Mouse (Mus musculus): Measurements from ENCODE around the gene 6030468B19Rik. TPM values are rescaled to one million over a fixed set of nuclear protein-coding genes. Genes with fewer than 3 reads are reported as not detected.

Gene 6030468B19Rik
- not detected in 2 replicates for polyA plus RNA-seq (2014; fragmentation: Nextera tagmentation; extraction: Ambion mirVana)

DNA sequence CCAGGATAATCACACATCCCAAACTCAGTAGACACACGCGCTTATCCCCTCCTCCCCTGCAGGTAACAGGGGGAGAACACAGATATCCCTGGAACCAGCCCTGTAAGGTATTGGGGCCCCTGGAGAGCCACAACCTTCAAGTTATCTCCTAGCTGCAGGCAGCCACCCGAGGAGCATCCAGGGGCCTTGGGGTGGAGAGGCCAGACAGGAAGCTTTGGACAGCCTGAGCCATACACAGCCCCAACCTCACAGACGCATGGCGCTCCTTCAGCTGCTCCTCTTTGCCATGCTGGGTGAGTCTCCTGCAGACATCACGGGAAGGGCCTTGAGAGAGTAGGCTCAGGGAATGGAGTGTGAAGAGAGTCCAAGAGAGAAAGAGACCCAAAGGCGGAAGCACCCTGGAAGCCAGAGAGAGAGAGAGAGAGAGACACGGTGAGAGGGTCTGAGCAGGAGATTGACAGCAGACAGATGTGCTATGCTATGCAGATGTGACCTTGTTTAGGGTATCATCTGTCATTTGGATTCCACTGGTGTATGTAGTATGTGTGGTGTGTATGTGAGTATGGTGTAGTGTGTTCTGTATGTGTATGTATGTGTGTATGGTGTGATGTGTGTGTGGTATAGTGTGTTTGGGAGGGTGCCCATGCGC lies at the start of gene 6030468B19Rik:
TSS of gene 6030468B19Rik (plus strand) at position 150 of the 649 bp plus-strand sequence.
- H3K4me1 ChIP-seq (ENCODE audit: control insufficient read depth, insufficient read depth, low read length), result no peaks in the 10 kb centered on the region
- no peaks in the 10 kb centered on the region for H3K36me3 ChIP-seq (ENCODE audit: control insufficient read depth, insufficient read depth, low read length)
- H3K27ac ChIP-seq (ENCODE audit: low read depth, low read length), result no peak within 1 kb of the TSS
- H3K9ac ChIP-seq (ENCODE audit: low read length), result no peak within 1 kb of the TSS
- no peaks in the 10 kb centered on the region for H3K9me3 ChIP-seq (replicated peaks; ENCODE audit: control insufficient read depth, low read length)
- DNase-seq (ENCODE audit: low spot score), result no peak
- no peak within 1 kb of the TSS for H3K4me2 ChIP-seq (ENCODE audit: low read length)
- H3K4me3 ChIP-seq (ENCODE audit: low read depth, low read length), result no peak within 1 kb of the TSS
- no peaks in the 10 kb centered on the region for H3K27me3 ChIP-seq (replicated peaks; ENCODE audit: control insufficient read depth, insufficient read depth, low read length)
- ATAC-seq, result no peak
- 65% methylated on average over 9 of the region's 9 CpGs for WGBS

DNA sequence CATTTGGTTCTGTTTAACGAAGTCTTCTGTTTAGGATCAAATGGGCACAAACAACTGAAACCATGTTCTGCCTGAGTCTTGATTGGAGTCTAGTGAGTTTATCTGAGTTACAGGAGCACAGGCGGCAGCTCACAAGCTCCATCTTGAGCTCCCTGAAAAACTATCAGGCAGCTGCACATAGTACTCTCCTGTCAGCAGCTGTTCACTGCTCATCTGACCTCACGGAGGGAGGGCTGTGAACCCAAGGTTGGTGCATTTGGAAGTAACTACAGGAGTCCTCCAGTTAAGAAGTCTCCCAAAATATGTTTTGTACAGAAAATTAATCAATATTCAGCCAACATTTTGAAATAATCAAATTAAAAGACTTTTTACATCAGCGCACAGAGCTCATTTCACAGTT lies 48.8 kb upstream of the 6030468B19Rik start:
- no peak for ATAC-seq

DNA sequence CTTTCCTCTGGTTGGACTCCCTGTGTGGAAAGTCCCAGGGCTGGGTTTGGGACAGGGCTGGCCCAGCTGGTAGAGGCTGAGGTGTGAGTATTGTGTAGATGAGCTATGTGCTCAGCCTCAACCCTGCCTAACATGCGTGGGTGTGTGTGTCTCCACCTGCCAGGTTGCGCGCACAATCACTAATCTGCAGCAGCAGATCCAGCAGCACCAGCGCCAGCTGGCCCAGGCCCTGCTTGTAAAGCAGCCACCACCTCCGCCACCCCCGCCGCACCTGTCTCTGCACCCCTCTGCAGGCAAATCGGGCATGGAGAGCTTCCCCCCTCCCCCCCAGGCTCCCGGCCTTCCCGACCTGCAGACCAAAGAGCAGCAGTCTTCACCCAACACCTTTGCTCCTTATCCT lies 48.0 kb upstream of the 6030468B19Rik start:
- 95% methylated on average over 10 of the region's 10 CpGs for WGBS
- Histone ChIP-seq H3K4me1 (ENCODE audit: control insufficient read depth, insufficient read depth, low read length) (no peaks in the 10 kb centered on the region), H3K4me2 (ENCODE audit: low read length) (no peak overlapping the region), H3K4me3 (ENCODE audit: low read depth, low read length) (no peak overlapping the region), H3K9me3 (replicated peaks; ENCODE audit: control insufficient read depth, low read length) (no peaks in the 10 kb centered on the region), H3K27ac (ENCODE audit: low read depth, low read length) (no peak overlapping the region), H3K36me3 (ENCODE audit: control insufficient read depth, insufficient read depth, low read length) (peaks cover 97% of the 10 kb centered on the region), H3K27me3 (replicated peaks; ENCODE audit: control insufficient read depth, insufficient read depth, low read length) (no peaks in the 10 kb centered on the region), H3K9ac (ENCODE audit: low read length) (no peak overlapping the region)
- ATAC-seq (no peak), DNase-seq (ENCODE audit: low spot score) (no peak)

More for the DNA sequence above, 48.8 kb upstream of the 6030468B19Rik start:
- Histone ChIP-seq H3K27me3 (replicated peaks; ENCODE audit: control insufficient read depth, insufficient read depth, low read length) (no peaks in the 10 kb centered on the region), H3K4me3 (ENCODE audit: low read depth, low read length) (no peak overlapping the region), H3K27ac (ENCODE audit: low read depth, low read length) (no peak overlapping the region), H3K9ac (ENCODE audit: low read length) (no peak overlapping the region), H3K9me3 (replicated peaks; ENCODE audit: control insufficient read depth, low read length) (no peaks in the 10 kb centered on the region), H3K36me3 (ENCODE audit: control insufficient read depth, insufficient read depth, low read length) (peaks cover 97% of the 10 kb centered on the region), H3K4me2 (ENCODE audit: low read length) (no peak overlapping the region), H3K4me1 (ENCODE audit: control insufficient read depth, insufficient read depth, low read length) (no peaks in the 10 kb centered on the region)
- WGBS, result 88% methylated on average over 4 of the region's 4 CpGs
- DNase-seq (ENCODE audit: low spot score), result no peak

DNA sequence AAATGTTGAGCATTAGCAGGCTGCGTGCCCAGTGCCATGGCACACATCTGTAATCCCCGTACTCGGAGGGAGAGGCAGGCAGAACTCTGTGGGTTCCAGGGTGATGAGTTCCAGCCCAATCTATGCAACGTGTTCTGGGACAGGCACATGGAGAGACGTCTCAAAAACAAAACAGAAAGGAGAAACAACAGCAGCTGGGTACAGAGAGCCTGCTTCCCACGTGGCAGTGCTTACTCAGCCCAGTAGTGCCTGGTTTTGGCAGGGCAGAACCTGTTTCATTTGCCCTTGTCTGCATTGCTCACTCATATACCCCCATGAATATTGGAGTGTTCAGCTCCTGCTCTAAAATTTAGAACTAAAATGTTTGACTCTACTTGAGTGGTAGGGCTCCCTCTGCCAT lies 45.9 kb upstream of the 6030468B19Rik start:
- no peak overlapping the region for H3K4me3 ChIP-seq (ENCODE audit: low read depth, low read length)
- no peak for DNase-seq (ENCODE audit: low spot score)
- H3K27ac ChIP-seq (ENCODE audit: low read depth, low read length), result no peak overlapping the region
- H3K9me3 ChIP-seq (replicated peaks; ENCODE audit: control insufficient read depth, low read length), result no peaks in the 10 kb centered on the region
- WGBS, result 86% methylated on average over 6 of the region's 6 CpGs
- H3K27me3 ChIP-seq (replicated peaks; ENCODE audit: control insufficient read depth, insufficient read depth, low read length), result no peaks in the 10 kb centered on the region
- H3K36me3 ChIP-seq (ENCODE audit: control insufficient read depth, insufficient read depth, low read length), result peaks cover 96% of the 10 kb centered on the region
- no peak overlapping the region for H3K9ac ChIP-seq (ENCODE audit: low read length)
- ATAC-seq, result no peak
- H3K4me1 ChIP-seq (ENCODE audit: control insufficient read depth, insufficient read depth, low read length), result no peaks in the 10 kb centered on the region
- no peak overlapping the region for H3K4me2 ChIP-seq (ENCODE audit: low read length)

DNA sequence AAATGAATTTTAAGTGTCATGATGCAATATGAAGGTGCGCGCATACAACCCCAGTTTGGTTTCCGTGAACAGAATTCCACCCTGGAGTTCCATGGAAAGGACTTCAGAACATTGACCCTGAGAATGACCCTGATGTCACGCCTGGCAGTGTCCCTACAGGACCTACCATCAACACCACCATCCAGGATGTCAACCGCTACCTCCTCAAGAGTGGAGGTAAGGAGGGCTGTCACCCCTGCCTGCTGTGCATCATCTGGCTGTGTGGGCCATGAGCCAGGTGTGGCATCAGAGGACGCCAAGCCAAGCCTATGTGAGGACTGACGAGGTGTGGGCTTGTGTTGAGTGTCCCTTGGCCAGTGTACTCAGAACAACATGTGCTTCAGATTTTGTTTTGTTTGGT lies 41.6 kb upstream of the 6030468B19Rik start:
- H3K9ac ChIP-seq (ENCODE audit: low read length), result no peak overlapping the region
- H3K4me1 ChIP-seq (ENCODE audit: control insufficient read depth, insufficient read depth, low read length), result no peaks in the 10 kb centered on the region
- H3K4me3 ChIP-seq (ENCODE audit: low read depth, low read length), result no peak overlapping the region
- 96% methylated on average over 7 of the region's 7 CpGs for WGBS
- peaks cover 96% of the 10 kb centered on the region for H3K36me3 ChIP-seq (ENCODE audit: control insufficient read depth, insufficient read depth, low read length)
- ATAC-seq, result no peak
- no peaks in the 10 kb centered on the region for H3K9me3 ChIP-seq (replicated peaks; ENCODE audit: control insufficient read depth, low read length)
- no peak overlapping the region for H3K27ac ChIP-seq (ENCODE audit: low read depth, low read length)
- no peak for DNase-seq (ENCODE audit: low spot score)
- H3K27me3 ChIP-seq (replicated peaks; ENCODE audit: control insufficient read depth, insufficient read depth, low read length), result no peaks in the 10 kb centered on the region
- no peak overlapping the region for H3K4me2 ChIP-seq (ENCODE audit: low read length)

DNA sequence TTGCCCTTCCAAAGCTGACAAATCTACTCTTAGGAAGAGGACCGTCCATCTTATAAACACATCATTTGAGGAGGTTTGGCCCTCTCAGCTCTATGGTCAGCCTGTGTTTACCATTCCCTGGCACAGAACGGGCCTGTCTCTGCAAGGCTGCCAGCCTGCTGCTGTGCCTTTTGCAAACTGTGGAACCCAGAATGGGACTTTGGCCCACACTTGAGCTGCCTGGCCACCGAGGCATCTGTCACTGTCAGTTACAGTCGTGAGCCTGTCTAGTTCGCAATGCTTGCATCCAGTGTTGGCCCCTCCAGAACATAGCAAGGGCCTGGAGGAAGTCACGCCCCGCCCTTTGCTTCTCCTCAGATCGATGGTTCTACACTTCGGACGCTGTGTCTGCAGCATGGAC lies 38.2 kb upstream of the 6030468B19Rik start:
- Histone ChIP-seq H3K4me1 (ENCODE audit: control insufficient read depth, insufficient read depth, low read length) (no peaks in the 10 kb centered on the region), H3K4me3 (ENCODE audit: low read depth, low read length) (no peak overlapping the region), H3K36me3 (ENCODE audit: control insufficient read depth, insufficient read depth, low read length) (peaks cover 96% of the 10 kb centered on the region), H3K9ac (ENCODE audit: low read length) (no peak overlapping the region), H3K27ac (ENCODE audit: low read depth, low read length) (no peak overlapping the region), H3K27me3 (replicated peaks; ENCODE audit: control insufficient read depth, insufficient read depth, low read length) (no peaks in the 10 kb centered on the region), H3K4me2 (ENCODE audit: low read length) (no peak overlapping the region), H3K9me3 (replicated peaks; ENCODE audit: control insufficient read depth, low read length) (no peaks in the 10 kb centered on the region)
- WGBS, result 98% methylated on average over 10 of the region's 10 CpGs
- ATAC-seq (no peak), DNase-seq (ENCODE audit: low spot score) (no peak)

DNA sequence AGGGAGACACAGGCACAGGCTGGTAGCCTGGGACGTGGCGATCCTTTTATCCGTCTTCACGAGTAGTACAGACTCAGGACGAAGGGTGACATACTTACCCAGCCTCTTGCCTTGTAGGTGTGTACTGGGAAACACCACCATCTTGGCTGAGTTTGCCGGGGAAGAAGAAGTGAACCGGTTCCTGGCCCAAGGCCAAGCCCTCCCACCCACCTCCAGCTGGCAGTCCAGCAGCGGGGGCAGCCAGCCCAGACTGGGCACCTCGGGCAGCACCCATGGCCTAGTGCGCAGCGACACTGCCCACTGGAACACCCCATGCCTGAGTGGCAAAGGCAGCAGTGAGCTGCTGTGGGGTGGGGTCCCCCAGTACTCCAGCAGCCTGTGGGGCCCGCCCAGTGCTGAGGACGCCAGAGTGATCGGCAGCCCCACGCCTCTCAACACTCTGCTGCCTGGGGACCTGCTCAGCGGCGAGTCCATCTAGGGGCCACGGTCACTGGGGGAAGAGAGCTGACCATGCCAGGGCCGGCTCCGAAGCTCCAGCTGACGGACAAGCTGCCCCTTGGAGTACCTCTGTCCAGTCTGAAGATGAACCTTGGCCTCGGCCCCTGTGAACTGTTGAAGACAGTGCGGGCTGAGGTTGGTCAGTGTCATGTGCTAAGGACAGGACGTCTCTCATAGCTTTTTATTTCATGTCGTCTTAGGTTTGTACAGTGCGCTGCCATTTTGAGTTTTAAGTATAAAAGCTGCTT lies 36.9 kb upstream of the 6030468B19Rik start:
- peaks cover 98% of the 10 kb centered on the region for H3K36me3 ChIP-seq (ENCODE audit: control insufficient read depth, insufficient read depth, low read length)
- no peaks in the 10 kb centered on the region for H3K9me3 ChIP-seq (replicated peaks; ENCODE audit: control insufficient read depth, low read length)
- no peak overlapping the region for H3K27ac ChIP-seq (ENCODE audit: low read depth, low read length)
- no peak overlapping the region for H3K4me3 ChIP-seq (ENCODE audit: low read depth, low read length)
- WGBS, result 88% methylated on average over 26 of the region's 26 CpGs
- H3K9ac ChIP-seq (ENCODE audit: low read length), result no peak overlapping the region
- DNase-seq (ENCODE audit: low spot score) (no peak), ATAC-seq (no peak)
- no peaks in the 10 kb centered on the region for H3K4me1 ChIP-seq (ENCODE audit: control insufficient read depth, insufficient read depth, low read length)
- H3K4me2 ChIP-seq (ENCODE audit: low read length), result no peak overlapping the region
- no peaks in the 10 kb centered on the region for H3K27me3 ChIP-seq (replicated peaks; ENCODE audit: control insufficient read depth, insufficient read depth, low read length)

DNA sequence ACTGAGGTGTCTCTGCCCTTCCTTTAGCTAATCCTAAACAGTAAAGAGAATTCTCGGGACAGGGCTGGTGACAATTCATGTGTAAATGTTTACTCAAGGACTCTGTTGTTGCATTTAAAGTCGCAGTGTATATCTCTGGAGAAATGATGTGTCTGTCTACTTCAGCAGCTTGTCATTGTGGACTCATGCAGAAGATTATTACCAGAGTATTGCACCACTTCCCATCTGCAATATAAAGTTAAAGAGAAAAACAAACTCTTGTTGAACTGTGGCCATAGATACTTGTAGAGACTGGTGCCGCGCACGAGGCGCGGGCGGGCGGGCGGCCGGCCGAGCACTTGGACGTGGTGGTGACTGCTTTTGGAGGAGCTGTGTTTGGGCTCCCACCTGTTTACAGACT lies 35.7 kb upstream of the 6030468B19Rik start:
- Histone ChIP-seq H3K27me3 (replicated peaks; ENCODE audit: control insufficient read depth, insufficient read depth, low read length) (no peaks in the 10 kb centered on the region), H3K9ac (ENCODE audit: low read length) (no peak overlapping the region), H3K9me3 (replicated peaks; ENCODE audit: control insufficient read depth, low read length) (no peaks in the 10 kb centered on the region), H3K36me3 (ENCODE audit: control insufficient read depth, insufficient read depth, low read length) (peaks cover 96% of the 10 kb centered on the region), H3K4me2 (ENCODE audit: low read length) (no peak overlapping the region), H3K27ac (ENCODE audit: low read depth, low read length) (no peak overlapping the region), H3K4me1 (ENCODE audit: control insufficient read depth, insufficient read depth, low read length) (no peaks in the 10 kb centered on the region), H3K4me3 (ENCODE audit: low read depth, low read length) (no peak overlapping the region)
- 91% methylated on average over 13 of the region's 13 CpGs for WGBS
- no peak for ATAC-seq
- no peak for DNase-seq (ENCODE audit: low spot score)

DNA sequence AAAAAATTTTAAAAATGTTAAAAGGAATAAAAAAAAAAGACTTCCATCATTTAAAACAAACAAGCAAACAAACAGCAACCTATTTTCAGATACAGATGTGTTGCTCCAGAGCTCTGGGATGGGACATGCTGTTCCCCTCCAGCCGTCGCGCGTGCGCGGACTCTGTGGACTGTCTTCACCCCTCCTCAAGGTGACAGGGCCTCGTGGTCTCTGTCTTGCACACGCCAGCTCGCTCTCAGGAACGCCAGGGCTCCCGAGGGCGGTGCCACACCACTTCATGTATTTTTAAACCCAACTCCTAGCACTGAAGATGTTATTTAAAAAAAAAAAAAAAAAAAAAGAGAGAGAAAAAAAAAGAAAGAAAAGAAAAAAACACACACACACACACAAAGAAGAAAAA lies 35.2 kb upstream of the 6030468B19Rik start:
- H3K9me3 ChIP-seq (replicated peaks; ENCODE audit: control insufficient read depth, low read length), result no peaks in the 10 kb centered on the region
- H3K4me1 ChIP-seq (ENCODE audit: control insufficient read depth, insufficient read depth, low read length), result no peaks in the 10 kb centered on the region
- H3K36me3 ChIP-seq (ENCODE audit: control insufficient read depth, insufficient read depth, low read length), result peaks cover 95% of the 10 kb centered on the region
- no peak overlapping the region for H3K4me2 ChIP-seq (ENCODE audit: low read length)
- 91% methylated on average over 12 of the region's 12 CpGs for WGBS
- no peak overlapping the region for H3K9ac ChIP-seq (ENCODE audit: low read length)
- ATAC-seq (no peak), DNase-seq (ENCODE audit: low spot score) (no peak)
- H3K27me3 ChIP-seq (replicated peaks; ENCODE audit: control insufficient read depth, insufficient read depth, low read length), result no peaks in the 10 kb centered on the region
- no peak overlapping the region for H3K27ac ChIP-seq (ENCODE audit: low read depth, low read length)
- H3K4me3 ChIP-seq (ENCODE audit: low read depth, low read length), result no peak overlapping the region

Data from forebrain, embryonic 14.5 days (tissue).